Mouse (Mus musculus) limb, embryonic 12.5 days (tissue): ENCODE measurements around the gene Acta2. TPM values are rescaled to one million over a fixed set of nuclear protein-coding genes. Genes with fewer than 3 reads are reported as not detected.

Experiments used
- ATAC-seq: fragments of 200-750 bp; cut with Nextera tagmentation; 2 replicates; pipeline ENCODE4 v1.8.0; 2017; ENCODE audit warnings: low read depth, moderate TSS enrichment; ENCODE audit not compliant: insufficient number of reproducible peaks, insufficient read depth, low FRiP score, low TSS enrichment
- H3K27ac ChIP-seq: fragments of 300-500 bp; sonication (generic); 2 replicates; pipeline ENCODE4 v1.5.1; 2016; ENCODE audit warnings: mild to moderate bottlenecking, moderate library complexity
- H3K27me3 ChIP-seq: fragments of 300-500 bp; sonication (generic); 2 replicates; pipeline ENCODE4 v1.6.1; 2016; ENCODE audit warnings: mild to moderate bottlenecking, moderate library complexity
- H3K36me3 ChIP-seq: fragments of 300-500 bp; sonication (generic); 2 replicates; pipeline ENCODE4 v1.6.1; 2016; ENCODE audit warnings: mild to moderate bottlenecking, moderate library complexity
- H3K4me1 ChIP-seq: fragments of 300-500 bp; sonication (generic); replicated peaks from 2 replicates; pipeline ENCODE4 v1.6.1; 2016
- H3K4me2 ChIP-seq: fragments of 300-500 bp; sonication (generic); 2 replicates; pipeline ENCODE4 v1.6.1; 2016; ENCODE audit warnings: mild to moderate bottlenecking, moderate library complexity
- H3K4me3 ChIP-seq: fragments of 300-500 bp; sonication (generic); replicated peaks from 2 replicates; pipeline ENCODE4 v1.5.1; 2016; ENCODE audit warnings: mild to moderate bottlenecking
- H3K9ac ChIP-seq: fragments of 300-500 bp; sonication (generic); replicated peaks from 2 replicates; pipeline ENCODE4 v1.6.1; 2016; ENCODE audit warnings: mild to moderate bottlenecking, moderate library complexity
- H3K9me3 ChIP-seq: fragments of 300-500 bp; sonication (generic); 2 replicates; pipeline ENCODE4 v1.6.1; 2016; ENCODE audit warnings: mild to moderate bottlenecking, moderate library complexity
- WGBS: fragments of 180-500 bp; shearing (Covaris S2); methylation state at CpG from one replicate; pipeline ENCODE4 v1.1.7; 2016; 5-methylcytosine and 5-hydroxymethylcytosine counted together
- polyA plus RNA-seq: library from polyadenylated mRNA; unstranded; fragments of >200 nt; fragmentation: Nextera tagmentation; extraction: Ambion mirVana; gene quantifications from 2 replicates; pipeline ENCODE4 v1.2.1, GENCODE M21; 2016

The Acta2 gene
- polyA plus RNA-seq, 1 experiment from 2014 or later = 120 TPM

- ATAC-seq = no peak
- WGBS = 84% methylated on average over 2 of the region's 2 CpGs
- H3K4me2 ChIP-seq = no peak overlapping the region
- H3K9ac ChIP-seq = no peak overlapping the region
- no peak overlapping the region for H3K4me3 ChIP-seq
- no peaks in the 10 kb centered on the region for H3K9me3 ChIP-seq
- H3K27me3 ChIP-seq = no peaks in the 10 kb centered on the region
- 0 out of 2 replicates have a peak, but pooled peaks cover 8% of the 10 kb centered on the region for H3K4me1 ChIP-seq
- no peak overlapping the region for H3K27ac ChIP-seq
- no peaks in the 10 kb centered on the region for H3K36me3 ChIP-seq
Measured at GRCm38 (mm10) chr19:34202668-34203067, 52.7 kb downstream of the Acta2 start.

GRCm38 (mm10) chr19:34199488-34199887 lies 55.9 kb downstream of the Acta2 start:
- Histone ChIP-seq H3K27me3 (no peaks in the 10 kb centered on the region), H3K9me3 (no peaks in the 10 kb centered on the region), H3K9ac (no peak overlapping the region), H3K36me3 (no peaks in the 10 kb centered on the region), H3K4me3 (no peak overlapping the region), H3K4me1 (peaks cover 13% of the 10 kb centered on the region), H3K4me2 (no peak overlapping the region), H3K27ac (no peak overlapping the region)
- ATAC-seq = no peak
- WGBS = 26% methylated on average over 2 of the region's 2 CpGs

- no peaks in the 10 kb centered on the region for H3K27me3 ChIP-seq
- no peaks in the 10 kb centered on the region for H3K36me3 ChIP-seq
- no peak for ATAC-seq
- H3K4me2 ChIP-seq = no peak overlapping the region
- no peak overlapping the region for H3K4me3 ChIP-seq
- no peak overlapping the region for H3K27ac ChIP-seq
- WGBS = 72% methylated on average over 4 of the region's 4 CpGs
- no peak overlapping the region for H3K9ac ChIP-seq
- H3K4me1 ChIP-seq = peaks cover 19% of the 10 kb centered on the region
- H3K9me3 ChIP-seq = no peaks in the 10 kb centered on the region
Measured at GRCm38 (mm10) chr19:34198901-34199300, 56.5 kb downstream of the Acta2 start.

GRCm38 (mm10) chr19:34198066-34198465 lies 57.3 kb downstream of the Acta2 start:
- no peaks in the 10 kb centered on the region for H3K9me3 ChIP-seq
- no peak overlapping the region for H3K4me3 ChIP-seq
- H3K4me1 ChIP-seq = peaks cover 26% of the 10 kb centered on the region
- H3K27ac ChIP-seq = no peak overlapping the region
- 93% methylated on average over 1 of the region's 1 CpGs for WGBS
- no peak overlapping the region for H3K9ac ChIP-seq
- H3K4me2 ChIP-seq = no peak overlapping the region
- H3K27me3 ChIP-seq = no peaks in the 10 kb centered on the region
- H3K36me3 ChIP-seq = no peaks in the 10 kb centered on the region
- ATAC-seq = no peak

GRCm38 (mm10) chr19:34195031-34195430 lies 60.4 kb downstream of the Acta2 start:
- WGBS = 5% methylated on average over 2 of the region's 2 CpGs
- Histone ChIP-seq H3K9me3 (no peaks in the 10 kb centered on the region), H3K4me3 (no peak overlapping the region), H3K4me2 (peak overlapping the region; percentile 93; the same call in 1 of the 2 replicates), H3K27ac (0 out of 2 replicates have a peak overlapping the region, but pooled peaks have one; percentile 4), H3K9ac (no peak overlapping the region), H3K36me3 (no peaks in the 10 kb centered on the region), H3K27me3 (peaks cover 10% of the 10 kb centered on the region; the same call in 1 of the 2 replicates), H3K4me1 (peaks cover 32% of the 10 kb centered on the region)
- ATAC-seq = no peak; the same call in 1 of the 2 replicates

GRCm38 (mm10) chr19:34194132-34194745 lies 61.2 kb downstream of the Acta2 start:
- Histone ChIP-seq H3K4me3 (peak overlapping the region; percentile 75), H3K4me2 (peak overlapping the region; percentile 93), H3K27me3 (peaks cover 10% of the 10 kb centered on the region; the same call in 1 of the 2 replicates), H3K9ac (no peak overlapping the region), H3K9me3 (no peaks in the 10 kb centered on the region), H3K27ac (no peak overlapping the region), H3K4me1 (peaks cover 29% of the 10 kb centered on the region), H3K36me3 (no peaks in the 10 kb centered on the region)
- ATAC-seq = no peak
- 72% methylated on average over 6 of the region's 6 CpGs for WGBS

GRCm38 (mm10) chr19:34193683-34194082 lies 61.7 kb downstream of the Acta2 start:
- H3K4me3 ChIP-seq = peak overlapping the region; percentile 75
- peak overlapping the region; percentile 93 for H3K4me2 ChIP-seq
- peaks cover 10% of the 10 kb centered on the region; the same call in 1 of the 2 replicates for H3K27me3 ChIP-seq
- WGBS = 35% methylated on average over 9 of the region's 9 CpGs
- no peaks in the 10 kb centered on the region for H3K36me3 ChIP-seq
- H3K4me1 ChIP-seq = peaks cover 29% of the 10 kb centered on the region
- H3K27ac ChIP-seq = no peak overlapping the region
- no peak overlapping the region for H3K9ac ChIP-seq
- H3K9me3 ChIP-seq = no peaks in the 10 kb centered on the region
- ATAC-seq = no peak

GRCm38 (mm10) chr19:34193149-34193548 lies 62.2 kb downstream of the Acta2 start:
- peaks cover 27% of the 10 kb centered on the region for H3K4me1 ChIP-seq
- no peak for ATAC-seq
- no peak overlapping the region for H3K9ac ChIP-seq
- peaks cover 10% of the 10 kb centered on the region; the same call in 1 of the 2 replicates for H3K27me3 ChIP-seq
- no peak overlapping the region for H3K27ac ChIP-seq
- H3K36me3 ChIP-seq = no peaks in the 10 kb centered on the region
- WGBS = 3% methylated on average over 9 of the region's 9 CpGs
- H3K9me3 ChIP-seq = no peaks in the 10 kb centered on the region
- H3K4me2 ChIP-seq = peak overlapping the region; percentile 93
- peak overlapping the region; percentile 75 for H3K4me3 ChIP-seq

- WGBS = under 1% methylated on average over 62 of the region's 62 CpGs
- peak within 1 kb of the TSS; percentile 69 for H3K9ac ChIP-seq
- no peaks in the 10 kb centered on the region for H3K9me3 ChIP-seq
- no peaks in the 10 kb centered on the region for H3K36me3 ChIP-seq
- H3K27me3 ChIP-seq = peaks cover 10% of the 10 kb centered on the region; the same call in 1 of the 2 replicates
- H3K4me1 ChIP-seq = peaks cover 24% of the 10 kb centered on the region
- peak within 1 kb of the TSS; percentile 93 for H3K4me2 ChIP-seq
- peak; percentile 69 for ATAC-seq
- H3K4me3 ChIP-seq = peak within 1 kb of the TSS; percentile 75
- peak within 1 kb of the TSS; percentile 59; the same call in 1 of the 2 replicates for H3K27ac ChIP-seq
Measured at GRCm38 (mm10) chr19:34192008-34192963, 63.1 kb downstream of the Acta2 start, which contains the start of gene Stambpl1. Gene Stambpl1 (plus strand): TSS chr19:34192229.

- peak overlapping the region; percentile 75 for H3K4me3 ChIP-seq
- H3K27ac ChIP-seq = no peak overlapping the region
- peaks cover 24% of the 10 kb centered on the region for H3K4me1 ChIP-seq
- peaks cover 10% of the 10 kb centered on the region; the same call in 1 of the 2 replicates for H3K27me3 ChIP-seq
- H3K36me3 ChIP-seq = no peaks in the 10 kb centered on the region
- no peaks in the 10 kb centered on the region for H3K9me3 ChIP-seq
- peak overlapping the region; percentile 93 for H3K4me2 ChIP-seq
- no peak for ATAC-seq
- 23% methylated on average over 10 of the region's 10 CpGs for WGBS
- peak overlapping the region; percentile 69; the same call in 1 of the 2 replicates for H3K9ac ChIP-seq
Measured at GRCm38 (mm10) chr19:34191645-34192007, 63.8 kb downstream of the Acta2 start.
